Mouse (Mus musculus) thymus, postnatal 14 days (tissue): Measurements from ENCODE around the gene Perm1.

Experiments used
- DNase-seq: peaks from one replicate; pipeline ENCODE4 v3.0.0; 2021

The Perm1 gene

DNA sequence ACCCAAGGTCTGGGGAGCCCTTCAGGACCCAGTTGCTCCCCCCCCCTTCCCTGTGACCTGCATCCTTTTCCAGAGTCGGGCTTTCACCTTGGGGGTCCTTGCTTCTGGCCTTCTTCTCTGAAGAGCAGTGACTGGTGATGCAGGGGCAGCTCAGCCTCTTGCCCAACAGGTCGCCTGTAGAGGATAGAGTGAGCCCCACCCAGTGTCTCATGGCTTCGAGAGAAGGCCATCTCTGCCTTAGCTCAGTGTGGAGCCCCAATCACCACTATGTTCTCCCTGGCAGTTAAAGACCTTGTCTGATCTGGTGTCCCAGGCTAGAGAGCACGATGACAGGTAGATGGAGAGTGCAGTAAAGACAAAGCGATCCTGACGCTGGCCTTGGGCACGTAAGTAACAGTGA is 36.5 kb downstream of the Perm1 start:
- no peak for DNase-seq

- no peak for DNase-seq
Observed at GRCm38 (mm10) chr4:156252619-156253018, 37.0 kb downstream of the Perm1 start.

GRCm38 (mm10) chr4:156253043-156253442 is 37.4 kb downstream of the Perm1 start:
- no peak for DNase-seq

GRCm38 (mm10) chr4:156254361-156255077 is 38.9 kb downstream of the Perm1 start:
- peak; percentile 26 for DNase-seq

GRCm38 (mm10) chr4:156255078-156255839 is 39.6 kb downstream of the Perm1 start, which contains the start of gene Samd11:
Gene Samd11 (minus strand): TSS chr4:156255657.
- DNase-seq = peak; percentile 16
